Mouse (Mus musculus) testis, adult 2 months (tissue): ENCODE measurements at regions not wholly inside any gene's neighbourhood (a gene's known extent, or its start where the extent isn't known, plus 50 kb on each side); places are given as distances from the start of the nearest gene placed in this dataset.

Experiments
- CTCF ChIP-seq: fragments of 200-500 bp; IDR thresholded peaks from 2 replicates; pipeline ENCODE4 v1.5.1; 2012; ENCODE audit warnings: low read depth, mild to moderate bottlenecking, inconsistent platforms, low read length, moderate library complexity; ENCODE audit not compliant: control insufficient read depth, insufficient read depth, insufficient replicate concordance
- POLR2A ChIP-seq: fragments of 200-500 bp; IDR thresholded peaks from 2 replicates; pipeline ENCODE4 v1.6.1; 2012; ENCODE audit warnings: low read depth, mild to moderate bottlenecking, inconsistent platforms, low read length, moderate library complexity; ENCODE audit not compliant: control insufficient read depth

DNA sequence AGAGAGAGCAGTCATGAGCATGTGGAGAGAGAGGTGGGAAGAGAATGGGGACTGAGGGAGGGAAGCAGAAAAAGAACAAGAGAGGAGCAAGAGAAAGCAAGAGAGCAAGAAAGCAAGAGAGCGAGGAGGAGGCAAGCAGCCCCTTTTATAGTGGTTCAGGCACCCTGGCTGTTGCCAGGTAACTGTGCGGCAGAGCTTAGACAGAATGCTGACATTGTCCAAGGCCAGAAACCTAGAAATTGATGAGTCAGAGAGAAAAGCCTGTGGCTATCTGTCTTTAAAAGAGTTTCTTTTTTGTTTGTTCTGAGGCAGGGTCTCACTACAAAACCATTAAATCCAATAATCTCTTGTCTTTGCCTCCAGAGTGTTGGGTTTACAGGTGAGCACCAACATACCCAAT lies 240.7 kb upstream of the Lrrc3b start:
- no peak for TF ChIP-seq POLR2A
- TF ChIP-seq CTCF: no peak
